Mouse (Mus musculus) ovary, adult 18-20 months (tissue): ENCODE results near the gene Olfr971.
"Not testable (repeated sequence)": the region's sequence is repeated elsewhere in the genome, so short reads cannot be mapped to it uniquely, and the experiment has no call there.

Experiments used
- DNase-seq: peaks from one replicate; pipeline ENCODE4 v3.0.0; 2022; ENCODE audit warnings: low spot score, mixed read lengths

Olfr971 gene

DNA sequence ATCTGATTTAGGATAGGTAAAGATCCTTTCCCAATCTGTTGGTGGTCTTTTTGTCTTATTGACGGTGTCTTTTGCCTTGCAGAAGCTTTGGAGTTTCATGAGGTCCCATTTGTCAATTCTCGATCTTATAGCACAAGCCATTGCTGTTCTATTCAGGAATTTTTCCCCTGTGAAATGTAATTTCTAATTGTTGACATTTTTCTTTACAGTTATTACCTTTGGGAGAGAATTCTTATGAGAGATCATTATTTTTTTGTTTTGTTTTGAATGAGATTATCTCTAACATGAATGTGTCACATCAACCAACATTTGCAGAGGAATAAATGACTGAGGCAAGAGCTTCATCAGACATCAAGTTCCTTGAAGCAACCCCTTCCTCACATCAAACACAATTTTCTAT is at the start of gene Olfr971:
TSS of gene Olfr971 (plus strand) at position 301 of the 400 bp plus-strand sequence.
- not testable (repeated sequence) for DNase-seq

GRCm38 (mm10) chr9:39790558-39790957 is 46.1 kb upstream of the Olfr971 start, which contains the start of gene Olfr969:
Gene Olfr969 (plus strand): TSS chr9:39790945.
- no peak for DNase-seq

GRCm38 (mm10) chr9:39808560-39808959 is 28.1 kb upstream of the Olfr971 start, which contains the start of gene Olfr970:
Gene Olfr970 (plus strand): TSS chr9:39808860.
- DNase-seq: no peak

- no peak for DNase-seq
Measured at GRCm38 (mm10) chr9:39866122-39866521, 29.4 kb downstream of the Olfr971 start, which contains the start of gene Olfr972. Gene Olfr972 (plus strand): TSS chr9:39866422.

- DNase-seq: not testable (repeated sequence)
Measured at GRCm38 (mm10) chr9:39871986-39872385, 35.3 kb downstream of the Olfr971 start.

GRCm38 (mm10) chr9:39877541-39878396 is 41.1 kb downstream of the Olfr971 start:
- DNase-seq: not testable (repeated sequence)
